Comparison of ENCODE assay signal across 9 mouse cellular contexts in the genomic region with DNA sequence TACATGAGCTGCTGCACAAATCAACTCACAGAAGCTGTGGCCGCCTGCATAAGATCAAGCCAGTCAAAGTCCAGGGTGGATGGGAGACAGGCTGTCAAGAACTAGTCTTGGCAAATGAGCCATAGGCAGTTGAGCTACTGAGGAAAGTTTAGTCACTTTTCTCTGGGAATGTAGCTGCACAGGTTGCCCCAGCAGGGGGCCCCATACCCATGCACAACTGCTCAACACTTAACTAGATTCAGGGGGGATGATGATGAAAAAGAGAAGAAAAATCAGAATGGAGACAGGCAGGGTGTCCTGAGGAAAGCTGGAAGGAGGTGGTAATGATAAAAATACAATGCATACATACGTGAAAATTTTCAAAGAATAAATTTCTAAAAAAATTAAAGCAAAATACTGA. TPM values are rescaled to one million over a fixed set of nuclear protein-coding genes. Genes with fewer than 3 reads are reported as not detected.
DNase-seq lines count a peak whose midpoint lies in the region; ATAC-seq and TF ChIP-seq lines count a peak whose summit lies in the region.
"Had no signal": no experiment of that assay in that cellular context is flagged by ENCODE, and none has a peak within 500 bp of the region (broad histone marks: within the 10 kb centered on the region; RNA-seq: fewer than 3 reads in every experiment).

No protein-coding gene starts in this region.

- H3K4me3 ChIP-seq in left cerebral cortex, adult 2 months = no peak overlapping the region
- H3K4me3 ChIP-seq: lung, embryonic 15.5 days had no signal

- no peak overlapping the region for H3K27ac ChIP-seq in left cerebral cortex, adult 2 months
- H3K27ac ChIP-seq: lung, embryonic 15.5 days had no signal

- ATAC-seq in monocyte, adult 5-6 weeks (replicated peaks; ENCODE audit: insufficient number of reproducible peaks, low FRiP score, low TSS enrichment, poor library complexity, severe bottlenecking) = no peak

- DNase-seq in left cerebral cortex, adult 2 months (ENCODE audit: extremely low spot score in 1 of 2, low spot score in 2 of 2) = peak in 1 of 2 experiments; percentile 22
- DNase-seq in left cerebral cortex, adult 8-10 months (ENCODE audit: low spot score in 2 of 2) = no peak
- peak; percentile 11 for DNase-seq in ES-CJ7 (ENCODE audit: low read depth, low spot score)
- peak; percentile 52 for DNase-seq in adrenal gland, postnatal 25 days
- peak; percentile 15 to 23 for DNase-seq in gastrocnemius, postnatal 36 days
- DNase-seq in lung, postnatal 14 days = peak; percentile 24
- DNase-seq in cerebellum, adult 9-11 months = no peak

- intact Hi-C loops in left cerebral cortex, adult 2 months (cut with DNase I) = loop anchor here (1.0 kb wide), 1 partner anchor 53 kb away; no protein-coding TSS in a partner anchor
- intact Hi-C loops in gastrocnemius, postnatal 36 days (cut with DNase I) = loop anchor here (1.0 kb wide), 1 partner anchor 53 kb away; no protein-coding TSS in a partner anchor

- TF ChIP-seq CTCF in left cerebral cortex, adult 2 months (IDR thresholded peaks at IDR 0.05) = peak; percentile 66

RNA-seq across cellular contexts. Expression of a gene that starts 42.7 kb away (rescaled TPM):
- 100 to 1,000 TPM; 132 to 133 TPM for total RNA-seq in left cerebral cortex, adult 2 months (2021)
- total RNA-seq in left cerebral cortex, adult 8-10 months (2022) = 100 to 1,000 TPM; 106 to 112 (median 111) TPM
- 84.1 and 99.9 TPM in 2 replicates for total RNA-seq in adrenal gland, postnatal 25 days (2021)
- total RNA-seq in gastrocnemius, postnatal 36 days (2021) = 10 to 100 TPM; 34.8 to 36.8 TPM
- total RNA-seq in monocyte, adult 5-6 weeks (2017) = 27.0 to 55.5 TPM (median 30.2 TPM) in 3 replicates

RNA-seq across cellular contexts. Expression of a gene that starts 57.8 kb away (rescaled TPM):
- 10 to 100 TPM; 70.3 to 73.8 TPM for total RNA-seq in left cerebral cortex, adult 2 months (2021)
- 10 to 100 TPM; 63.4 to 77.9 (median 71.0) TPM for total RNA-seq in left cerebral cortex, adult 8-10 months (2022)
- total RNA-seq in adrenal gland, postnatal 25 days (2021) = 35.0 and 56.1 TPM in 2 replicates
- total RNA-seq in gastrocnemius, postnatal 36 days (2021) = 10 to 100 TPM; 12.5 to 20.8 TPM
- 5.8 to 20.7 TPM (median 9.2 TPM) in 3 replicates for total RNA-seq in monocyte, adult 5-6 weeks (2017)

Comparison
In these comparisons a context has a peak if more than half of its experiments do, and no peak if none do; other contexts are left out.
1. DNase-seq: peak in ES-CJ7 (single experiment), adrenal gland, postnatal 25 days (single experiment), gastrocnemius, postnatal 36 days (2 of 2) and lung, postnatal 14 days (single experiment); none in left cerebral cortex, adult 8-10 months (0 of 2) and cerebellum, adult 9-11 months (single experiment).